Mouse (Mus musculus) embryo, embryonic 10 days (tissue): ENCODE results near the gene Cox7a2l.

ENCODE experiments used
- DNase-seq: peaks from one replicate; pipeline ENCODE4 v3.0.0-alpha.2; 2015; ENCODE audit warnings: low spot score

The Cox7a2l gene

GRCm38 (mm10) chr17:83517280-83518015 is at the start of gene Cox7a2l:
Cox7a2l (minus strand) TSS chr17:83517330.
- no peak for DNase-seq

- peak; percentile 35 for DNase-seq
Observed at GRCm38 (mm10) chr17:83565506-83565905, 48.4 kb upstream of the Cox7a2l start.

DNA sequence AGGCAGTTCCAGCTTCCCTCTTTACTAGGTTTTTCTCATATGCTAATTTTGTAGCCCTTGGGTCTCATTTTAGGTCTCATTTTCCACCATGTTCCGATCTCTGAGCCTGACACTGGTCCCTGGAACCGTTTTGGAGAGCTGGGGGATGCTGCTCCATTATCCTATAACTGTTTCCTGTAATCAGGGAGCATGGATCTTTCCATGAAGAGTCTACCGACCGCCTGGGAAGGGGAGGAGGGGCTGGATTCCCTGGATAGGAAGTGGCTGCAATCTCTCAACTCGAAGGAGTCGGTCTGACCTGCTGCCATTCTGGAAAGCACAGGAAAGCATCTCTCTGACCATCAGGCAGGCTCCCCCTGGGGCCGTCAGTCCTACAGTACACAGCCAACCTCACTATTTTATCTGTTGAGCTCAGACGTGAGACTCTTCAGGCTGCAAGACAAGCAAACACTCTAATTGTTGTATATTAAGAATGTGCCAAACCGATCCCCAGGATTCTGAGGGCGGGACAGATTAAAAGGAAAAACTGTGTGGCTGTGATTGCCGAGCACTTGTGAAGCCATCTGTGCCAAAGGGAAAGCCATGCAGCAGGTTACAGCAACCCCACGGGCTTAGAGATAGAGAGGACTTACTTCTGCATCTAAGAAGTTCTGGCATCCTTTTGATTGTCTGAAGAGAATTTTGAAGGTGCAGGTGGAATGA is 47.1 kb upstream of the Cox7a2l start:
- no peak for DNase-seq

- peak; percentile 69 for DNase-seq
Observed at GRCm38 (mm10) chr17:83563703-83564111, 46.6 kb upstream of the Cox7a2l start.

GRCm38 (mm10) chr17:83562153-83563010 is 45.3 kb upstream of the Cox7a2l start:
- no peak for DNase-seq

GRCm38 (mm10) chr17:83559081-83559480 is 42.0 kb upstream of the Cox7a2l start:
- DNase-seq: no peak

DNA sequence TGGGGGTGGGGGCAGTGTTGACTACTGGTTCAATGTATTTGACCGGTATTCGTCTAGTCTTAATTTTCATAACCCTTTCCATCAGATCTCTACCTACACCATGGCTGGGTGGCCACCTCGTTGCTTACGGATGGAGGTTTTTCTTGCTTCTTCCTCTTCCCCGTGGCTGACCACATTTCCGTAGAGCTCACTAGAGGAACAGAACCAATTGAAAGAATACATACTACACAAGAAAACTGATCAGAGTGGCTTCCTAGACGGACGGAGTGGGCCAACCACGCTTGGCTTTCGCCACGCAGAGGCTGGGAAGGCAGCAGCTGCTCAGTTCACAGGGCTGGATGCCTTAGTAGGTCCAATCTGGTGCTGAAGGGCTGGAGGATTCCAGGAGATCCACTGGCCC is 38.7 kb upstream of the Cox7a2l start:
- no peak for DNase-seq

GRCm38 (mm10) chr17:83554997-83555396 is 37.9 kb upstream of the Cox7a2l start:
- DNase-seq: no peak

DNA sequence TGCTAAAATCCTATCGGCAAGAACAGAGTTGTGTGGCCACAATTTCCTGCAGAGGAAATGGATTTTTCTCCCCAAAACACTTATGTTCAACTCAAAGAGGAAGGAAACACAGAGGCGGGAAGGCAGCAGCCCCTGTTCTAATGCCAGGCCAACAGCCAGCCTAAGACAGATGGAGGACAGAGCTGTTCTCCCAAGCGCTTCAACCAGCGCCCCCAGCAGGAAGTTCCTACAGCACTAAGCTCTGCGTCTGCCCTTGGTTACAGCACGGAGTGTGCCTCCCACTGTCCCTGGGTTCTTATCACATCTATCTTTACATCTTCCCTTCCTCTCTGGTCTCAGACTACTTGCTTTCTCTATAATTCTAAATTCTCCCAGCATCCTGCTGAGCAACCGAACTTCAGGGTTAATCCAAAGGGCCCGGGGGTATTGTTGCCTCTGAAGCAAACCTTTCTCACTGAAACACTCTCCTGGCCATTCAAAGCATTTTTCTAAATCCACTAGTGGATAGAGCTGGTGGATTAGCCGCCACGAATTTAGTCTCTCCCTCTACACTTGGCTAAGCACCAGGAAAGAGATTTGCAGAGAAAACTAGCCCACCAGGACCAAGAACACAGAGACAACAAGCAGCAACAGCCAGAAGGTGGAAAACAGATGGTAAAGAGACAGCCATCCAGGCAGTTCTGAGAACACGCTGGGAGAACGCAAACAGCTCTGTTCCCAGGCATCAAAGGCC is 31.5 kb upstream of the Cox7a2l start:
- peak; percentile 39 for DNase-seq

DNA sequence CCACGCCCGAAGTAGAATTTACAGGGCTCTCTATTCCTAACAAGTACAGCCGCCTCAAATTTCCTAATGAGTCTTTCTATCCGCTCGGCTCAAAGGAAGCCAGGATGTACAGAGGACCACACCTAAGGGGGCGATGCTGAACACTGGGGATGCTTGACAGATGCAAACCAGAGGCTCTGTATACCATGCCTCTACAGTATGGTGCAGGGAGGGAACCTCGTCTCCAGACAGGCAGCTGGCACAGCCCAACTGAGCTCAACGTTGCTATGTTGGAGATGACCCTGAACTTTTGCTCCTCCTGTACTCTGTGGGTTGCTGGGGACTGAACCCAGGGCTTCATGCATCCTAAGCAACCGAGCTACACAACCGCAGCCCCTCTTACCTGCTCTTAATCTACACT is 30.0 kb upstream of the Cox7a2l start:
- no peak for DNase-seq

DNA sequence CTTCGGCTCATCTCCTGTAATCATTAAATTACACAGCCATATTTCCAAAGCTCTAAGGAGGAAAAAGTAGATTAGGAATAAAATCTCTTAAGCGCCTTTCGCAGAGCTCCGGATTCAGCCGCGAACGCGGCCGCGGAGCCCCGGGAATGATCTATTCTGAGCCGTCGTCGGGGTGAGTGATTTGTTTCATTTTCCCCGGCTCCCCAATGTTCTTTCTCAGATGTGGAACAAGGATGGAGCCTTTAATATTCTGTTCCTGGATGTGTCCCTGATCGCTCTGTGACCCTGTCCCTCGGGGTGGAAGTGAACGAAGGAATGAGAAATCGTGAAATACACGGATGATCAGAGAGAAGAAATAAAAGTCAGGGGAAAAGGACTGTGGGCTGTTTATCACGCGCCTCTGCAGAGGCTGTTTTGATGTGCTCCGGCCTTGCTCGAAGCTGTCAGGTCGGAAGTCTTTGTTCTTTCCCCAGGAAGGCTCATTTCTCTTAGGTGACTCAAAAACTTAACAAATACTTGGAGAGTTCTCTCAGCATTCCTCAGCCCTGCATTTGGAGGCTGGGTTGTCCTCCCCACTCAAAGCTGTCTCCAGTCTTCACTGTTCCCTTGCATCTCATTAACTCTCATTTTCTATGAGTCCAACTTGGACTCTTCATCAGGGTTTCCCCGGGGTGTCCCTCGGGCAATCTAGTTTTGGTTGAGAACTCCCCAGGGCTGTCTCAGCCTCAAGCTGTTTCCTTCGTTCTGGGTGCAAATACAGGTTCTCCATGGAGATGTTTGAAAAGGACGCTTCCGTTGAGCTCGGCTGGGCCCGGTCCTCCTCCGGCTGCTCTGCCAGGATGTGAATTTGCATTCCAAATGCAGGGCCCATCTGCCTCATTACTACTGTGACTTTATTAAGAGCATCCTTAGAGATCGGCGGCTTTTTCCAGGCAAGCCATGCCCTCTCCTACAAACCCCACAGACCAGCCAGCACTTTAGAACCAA is 28.9 kb upstream of the Cox7a2l start:
- DNase-seq: peak; percentile 33

DNA sequence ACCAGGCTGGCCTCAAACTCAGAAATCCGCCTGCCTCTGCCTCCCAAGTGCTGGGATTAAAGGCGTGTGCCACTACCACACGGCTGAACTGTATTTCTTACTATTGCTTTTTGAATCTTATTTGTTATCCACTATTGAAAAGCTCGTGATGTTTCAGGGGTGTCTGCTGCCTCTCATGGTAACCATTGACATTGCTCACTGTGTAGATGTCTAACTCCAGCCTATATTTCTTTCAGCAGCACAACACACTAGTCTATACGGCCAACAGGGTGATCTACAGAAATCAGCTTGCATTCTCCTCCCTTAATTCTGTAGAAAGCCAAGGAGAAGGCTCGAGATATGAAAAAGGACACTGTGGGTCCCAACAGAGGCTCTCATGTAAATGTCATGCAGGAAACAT is 28.1 kb upstream of the Cox7a2l start:
- DNase-seq: no peak

- no peak for DNase-seq
Observed at GRCm38 (mm10) chr17:83542424-83542823, 25.3 kb upstream of the Cox7a2l start.

- DNase-seq: no peak
Observed at GRCm38 (mm10) chr17:83539262-83540037, 22.3 kb upstream of the Cox7a2l start.

DNA sequence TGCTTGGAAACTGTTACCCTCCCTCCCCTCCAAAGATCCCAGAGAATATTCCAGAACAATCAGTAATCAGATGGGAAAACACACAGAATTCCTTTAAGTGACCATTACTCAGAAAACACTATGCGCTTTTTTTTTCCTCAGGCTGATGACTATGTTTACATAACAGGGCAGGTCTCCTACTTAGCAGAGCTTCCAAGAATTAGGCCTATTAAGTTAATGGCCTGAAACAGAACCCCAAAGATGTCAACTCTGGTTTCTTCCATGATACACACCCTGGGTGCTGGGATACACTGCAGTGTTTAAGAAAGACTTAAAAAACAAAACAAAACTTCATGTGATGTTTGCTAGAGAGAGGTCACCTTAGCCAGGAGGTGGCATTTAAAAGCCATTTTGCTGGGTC is 21.6 kb upstream of the Cox7a2l start:
- no peak for DNase-seq

DNA sequence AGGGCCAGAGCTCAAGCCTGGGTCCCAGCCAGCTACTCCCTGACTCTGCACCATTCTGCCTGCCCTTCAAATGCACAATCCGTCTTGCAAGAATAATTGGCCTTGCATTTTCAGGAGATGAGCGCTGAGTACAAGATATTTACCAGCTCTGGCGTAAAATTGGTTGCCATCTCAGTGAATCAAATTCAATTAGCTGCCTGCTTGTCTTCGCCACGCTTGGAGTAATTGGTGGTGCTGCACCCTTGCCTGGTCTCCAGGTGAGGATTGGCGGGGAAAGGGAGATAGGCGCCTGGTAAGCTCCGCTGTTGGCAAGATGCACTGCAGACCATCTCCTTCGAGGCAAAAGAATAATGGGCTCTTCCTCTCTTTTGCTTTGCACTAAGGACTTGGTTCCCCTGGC is 21.0 kb upstream of the Cox7a2l start:
- no peak for DNase-seq

DNA sequence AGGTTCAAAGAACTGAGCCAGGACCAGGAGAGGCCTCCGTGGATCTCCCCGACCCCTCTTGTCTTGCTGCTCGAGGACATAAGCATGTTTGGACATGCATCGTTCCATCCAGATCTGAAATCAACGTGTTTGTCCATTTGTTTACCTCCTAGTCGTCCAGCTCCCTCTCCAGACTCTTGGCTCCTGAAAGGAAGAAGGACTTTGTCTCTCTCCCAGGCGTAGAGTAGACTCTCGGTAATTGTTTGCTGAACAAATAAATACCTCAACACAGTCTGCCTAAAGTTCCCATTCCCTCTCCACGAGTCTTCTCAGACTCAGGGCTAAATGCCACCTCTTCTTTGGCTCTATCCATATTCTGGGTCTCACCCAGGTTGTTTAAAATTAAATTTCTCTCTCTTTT is 16.0 kb upstream of the Cox7a2l start:
- no peak for DNase-seq

DNA sequence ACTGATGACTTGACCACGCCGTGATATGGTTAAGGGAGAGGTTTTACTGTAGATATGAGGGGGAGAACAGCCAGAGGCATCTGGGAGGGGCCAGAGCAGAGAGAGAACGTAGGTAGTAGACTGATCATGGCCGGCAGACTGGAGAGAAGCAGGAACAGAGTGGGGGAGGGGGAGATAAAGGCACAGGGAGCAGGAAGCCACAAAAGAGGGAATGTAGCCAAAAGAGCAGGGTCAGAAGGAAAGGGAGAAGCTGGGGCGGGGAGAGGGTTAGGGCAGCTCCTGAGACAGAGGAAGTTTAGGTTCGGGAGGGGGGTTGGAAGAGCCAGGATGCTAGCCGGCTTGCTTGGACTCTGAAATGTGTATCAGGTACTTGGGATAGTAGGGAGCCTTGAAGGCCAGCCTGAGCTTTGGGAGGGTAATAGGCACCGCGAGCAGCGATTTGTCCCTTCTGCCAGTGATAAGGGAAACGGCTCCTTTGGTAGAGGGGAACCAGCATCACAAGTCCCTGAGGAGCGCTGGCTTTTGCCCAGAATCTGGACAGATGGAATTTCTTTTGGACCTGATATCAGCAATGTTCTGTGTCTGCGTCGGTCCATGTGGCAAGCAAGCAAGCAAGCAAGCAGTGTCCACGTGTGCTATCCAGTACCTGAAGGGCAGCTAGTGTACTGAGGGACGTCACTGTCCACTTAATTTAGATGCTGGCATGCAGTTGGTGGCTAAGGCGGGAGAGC is 10.7 kb upstream of the Cox7a2l start:
- DNase-seq: peak; percentile 70
